8 mouse cellular contexts compared by ENCODE assay signal in the genomic region with DNA sequence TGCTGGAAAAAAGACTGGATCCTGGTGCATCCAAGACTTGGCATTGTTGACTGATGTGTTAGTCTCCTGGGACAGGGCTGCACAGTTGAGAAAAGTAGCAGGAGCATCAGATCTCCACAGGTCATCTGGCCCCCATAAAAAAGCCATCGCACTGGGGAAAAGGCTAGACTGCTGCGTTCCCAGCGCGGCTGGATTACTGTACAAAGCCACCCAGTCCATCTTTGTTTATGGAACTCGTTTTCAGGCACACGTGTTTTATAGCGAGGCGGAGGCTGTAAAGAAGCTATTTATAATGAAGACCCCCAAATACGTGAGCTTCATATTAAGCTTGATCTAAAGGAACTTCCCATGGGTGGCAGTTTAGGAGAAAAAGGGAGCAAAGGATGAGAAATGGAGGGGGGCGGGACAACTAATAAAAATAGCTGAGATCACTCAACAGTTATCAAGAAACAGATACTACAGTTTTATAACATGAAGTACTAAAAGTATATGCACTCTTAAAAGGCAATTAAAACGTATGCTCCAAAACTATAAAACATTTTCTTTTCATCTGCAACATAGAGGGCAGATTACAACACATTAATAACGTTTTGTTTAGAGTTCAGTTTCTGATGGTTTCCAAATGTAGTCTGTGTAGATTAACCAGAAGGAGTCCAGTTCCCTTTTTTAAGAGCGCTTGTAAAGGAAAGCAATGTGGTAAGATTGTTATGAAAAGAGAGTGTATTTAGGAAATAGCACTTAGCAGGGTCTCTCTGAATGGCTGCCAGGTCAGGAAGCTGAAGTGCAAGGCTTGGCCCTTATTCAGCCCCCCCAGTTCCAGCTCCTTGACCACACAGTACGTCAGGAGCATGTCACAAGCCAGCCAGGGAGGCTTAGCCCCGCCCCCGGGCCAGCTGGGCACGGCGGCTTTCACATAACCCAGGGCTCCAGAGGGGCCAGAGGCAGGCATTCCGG.
DNase-seq lines count a peak whose midpoint lies in the region; ATAC-seq and TF ChIP-seq lines count a peak whose summit lies in the region.

No protein-coding gene starts in this region.

- peak overlapping the region; percentile 63 for H3K27ac ChIP-seq in liver, postnatal 0 days (ENCODE audit: low read depth)

- TF ChIP-seq CTCF in liver, postnatal 0 days (IDR thresholded peaks at IDR 0.05; ENCODE audit: low read depth): no peak

- no peaks in the 10 kb centered on the region for H3K27me3 ChIP-seq in liver, postnatal 0 days (ENCODE audit: insufficient read depth, low read length)

- H3K4me3 ChIP-seq in liver, postnatal 0 days (ENCODE audit: low read depth, low read length): no peak overlapping the region

- peak; percentile 56 for DNase-seq in left cerebral cortex, postnatal 4 days
- DNase-seq in left cerebral cortex, postnatal 25 days (ENCODE audit: low spot score in 2 of 2): no peak
- DNase-seq in adrenal gland, postnatal 10 days: peak; percentile 84
- DNase-seq in gastrocnemius, postnatal 25 days: peak; percentile 73
- DNase-seq in kidney, adult 11 months: peak; percentile 73
- peak; percentile 82 for DNase-seq in liver, postnatal 0 days
- peak; percentile 60 for DNase-seq in ovary, postnatal 36 days (ENCODE audit: low spot score)
- no peak for DNase-seq in yolk sac, embryonic 10.5 days (ENCODE audit: low spot score)

- H3K4me1 ChIP-seq in liver, postnatal 0 days (ENCODE audit: insufficient read depth): peaks cover 4% of the 10 kb centered on the region; the same call in 1 of the 2 replicates

- H3K4me2 ChIP-seq in liver, postnatal 0 days (ENCODE audit: low read depth, low read length): peak overlapping the region; percentile 42

- intact Hi-C loops in left cerebral cortex, postnatal 4 days (cut with DNase I): no loop called here
- intact Hi-C loops in left cerebral cortex, postnatal 25 days (cut with DNase I): no loop called here

- H3K9me3 ChIP-seq in liver, postnatal 0 days (ENCODE audit: low read length): no peaks in the 10 kb centered on the region

- 46% methylated on average over 19 of the region's 19 CpGs for WGBS in liver, postnatal 0 days (ENCODE audit: insufficient replicate concordance)

- 0 out of 2 replicates have a peak, but pooled peaks have one; percentile 30 for TF ChIP-seq EP300 in liver, postnatal 0 days (IDR thresholded peaks at IDR 0.05; ENCODE audit: low read depth)

- ATAC-seq in liver, postnatal 0 days: peak; percentile 76

- no peak overlapping the region for H3K9ac ChIP-seq in liver, postnatal 0 days (replicated peaks)

- H3K36me3 ChIP-seq in liver, postnatal 0 days (replicated peaks; ENCODE audit: insufficient read depth, low read length): no peaks in the 10 kb centered on the region

Comparison
In these comparisons a context has a peak if more than half of its experiments do, and no peak if none do; other contexts are left out.
1. DNase-seq: peak in left cerebral cortex, postnatal 4 days (single experiment), adrenal gland, postnatal 10 days (single experiment), gastrocnemius, postnatal 25 days (single experiment), kidney, adult 11 months (single experiment), liver, postnatal 0 days (single experiment) and ovary, postnatal 36 days (single experiment); none in left cerebral cortex, postnatal 25 days (0 of 2) and yolk sac, embryonic 10.5 days (single experiment).